Mouse (Mus musculus): Measurements from ENCODE around the gene Ctnna3.
"Not testable (repeated sequence)": the region's sequence is repeated elsewhere in the genome, so short reads cannot be mapped to it uniquely, and the experiment has no call there.

Gene Ctnna3

DNA sequence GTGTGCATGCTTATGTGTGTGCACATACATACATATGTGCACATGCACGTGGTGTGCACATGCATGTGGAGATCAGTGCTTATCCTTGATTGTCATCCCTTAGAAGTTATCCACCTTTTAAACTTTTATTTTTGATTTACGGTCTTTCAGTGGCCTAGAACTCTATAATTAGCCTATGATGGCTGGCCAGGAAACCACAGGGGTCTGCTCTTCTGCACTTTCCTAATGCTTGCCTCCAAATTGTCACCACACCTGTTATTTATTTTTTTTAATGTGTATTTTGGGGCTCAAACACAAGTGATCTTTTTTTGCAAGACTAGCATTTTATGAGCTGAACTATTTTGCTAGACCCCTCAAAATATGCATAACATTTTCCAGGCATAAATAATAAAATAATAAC is 1214.1 kb downstream of the Ctnna3 start:
- DNase-seq = no peak

DNA sequence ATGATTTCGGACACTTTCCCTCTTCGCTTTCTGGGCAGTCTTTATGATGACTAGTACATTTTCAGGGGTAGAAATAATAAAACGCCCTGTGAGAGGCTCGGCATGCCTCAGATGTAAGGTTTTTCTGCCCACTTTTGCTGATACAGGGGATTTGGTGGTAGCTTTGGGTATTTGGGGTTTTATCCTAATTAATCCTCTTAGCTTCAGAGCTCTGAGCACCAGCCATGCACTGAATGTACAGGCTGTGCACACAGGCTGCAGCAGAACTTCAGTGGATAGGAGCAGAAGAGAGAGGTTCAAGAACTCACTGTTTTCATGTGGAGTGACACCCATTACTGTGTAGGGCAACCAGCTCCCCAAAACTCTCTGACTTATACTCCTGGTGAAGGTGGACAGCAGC is 1231.3 kb downstream of the Ctnna3 start:
- DNase-seq = no peak

DNA sequence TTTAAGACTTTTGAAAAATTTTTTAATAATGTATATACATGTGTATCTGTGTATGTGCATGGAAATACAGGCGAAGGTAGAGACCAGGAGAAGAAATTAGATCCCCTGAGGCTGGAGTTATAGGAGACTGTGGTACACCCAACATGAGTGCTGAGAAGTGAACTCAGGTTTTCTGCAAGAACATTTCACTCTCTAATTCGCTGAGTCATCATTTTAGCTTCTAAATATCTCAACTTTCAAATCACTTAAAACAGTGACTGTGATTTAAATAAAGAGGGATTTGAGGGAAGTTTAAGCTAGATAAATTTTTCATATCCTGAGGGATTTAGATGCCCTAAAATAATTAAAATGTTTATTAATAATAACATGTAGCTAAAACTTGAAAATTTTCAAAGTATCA is 1241.6 kb downstream of the Ctnna3 start:
- DNase-seq = no peak

DNA sequence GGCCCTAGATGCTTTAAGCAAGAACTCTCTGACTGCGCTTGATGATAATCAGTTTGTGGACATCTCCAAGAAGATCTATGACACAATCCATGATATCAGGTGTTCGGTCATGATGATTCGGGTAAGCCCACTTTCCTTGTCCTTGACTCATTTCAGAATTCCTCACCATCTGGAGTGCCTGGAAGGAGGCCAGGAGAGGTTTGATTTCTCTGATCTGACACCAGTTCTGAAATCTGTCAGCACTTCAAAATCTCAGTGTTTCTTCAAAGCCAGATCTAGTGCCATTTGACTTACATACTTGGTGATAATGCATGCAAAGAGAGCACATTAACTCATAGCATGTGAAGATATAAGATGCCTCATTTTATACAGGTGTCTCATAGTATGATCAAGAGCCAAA is 1245.9 kb downstream of the Ctnna3 start:
- DNase-seq = no peak

DNA sequence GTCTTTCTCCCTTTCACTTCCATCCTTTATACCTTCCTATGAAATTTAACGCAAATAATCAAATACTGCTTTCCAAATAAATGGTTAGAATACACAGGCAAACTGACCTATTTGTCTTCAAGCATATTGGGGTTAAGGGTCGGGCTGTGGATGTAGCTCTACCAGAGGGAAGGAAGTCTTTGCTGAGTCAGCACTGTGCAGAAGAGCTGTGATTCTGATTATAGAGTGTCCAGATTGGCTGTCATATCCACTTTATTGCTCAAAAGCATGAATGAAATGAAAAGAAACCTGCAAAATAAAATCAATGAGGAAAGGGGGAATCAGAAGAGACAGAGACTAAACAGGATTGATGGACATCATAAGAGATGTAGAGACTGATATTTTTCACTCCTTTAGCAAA is 1280.1 kb downstream of the Ctnna3 start:
- no peak for DNase-seq

DNA sequence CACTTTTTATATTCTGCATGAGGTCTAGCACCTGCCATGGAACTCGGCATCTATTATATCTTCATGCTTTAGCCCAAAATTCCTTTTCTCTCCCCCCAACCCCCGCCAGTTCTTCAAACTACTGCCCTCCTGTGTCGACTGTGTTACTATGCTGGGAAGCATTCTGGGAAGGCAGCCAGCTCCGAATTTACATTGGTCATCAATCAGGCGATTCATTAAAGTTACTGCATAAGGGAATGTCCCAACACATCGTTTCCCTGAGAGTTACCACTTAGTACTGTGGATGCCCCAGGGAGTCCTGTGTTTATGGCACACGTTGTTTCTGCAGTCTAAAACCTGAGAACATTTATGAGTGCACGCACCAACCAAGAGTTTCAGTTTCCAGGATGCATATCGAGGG is 1288.1 kb downstream of the Ctnna3 start:
- DNase-seq = no peak

DNA sequence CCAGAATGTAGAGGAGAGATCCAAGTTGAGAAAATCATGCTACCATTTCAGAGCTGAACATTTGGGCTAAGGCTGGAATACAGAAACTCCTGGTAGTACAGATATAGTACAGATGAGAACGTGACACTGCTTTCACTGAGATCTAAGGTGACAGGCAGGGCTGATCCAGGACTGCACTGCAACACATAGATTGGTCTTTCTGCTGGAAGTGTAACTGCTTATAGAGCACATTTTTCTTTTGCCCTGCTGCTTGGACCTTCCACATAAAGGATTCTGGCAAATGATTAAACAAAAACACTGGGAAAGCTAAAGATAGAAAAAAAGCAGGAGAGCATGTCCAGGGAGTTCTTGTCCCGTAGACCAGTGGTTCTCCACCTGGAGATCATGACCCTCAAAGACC is 1305.8 kb downstream of the Ctnna3 start:
- DNase-seq = no peak

DNA sequence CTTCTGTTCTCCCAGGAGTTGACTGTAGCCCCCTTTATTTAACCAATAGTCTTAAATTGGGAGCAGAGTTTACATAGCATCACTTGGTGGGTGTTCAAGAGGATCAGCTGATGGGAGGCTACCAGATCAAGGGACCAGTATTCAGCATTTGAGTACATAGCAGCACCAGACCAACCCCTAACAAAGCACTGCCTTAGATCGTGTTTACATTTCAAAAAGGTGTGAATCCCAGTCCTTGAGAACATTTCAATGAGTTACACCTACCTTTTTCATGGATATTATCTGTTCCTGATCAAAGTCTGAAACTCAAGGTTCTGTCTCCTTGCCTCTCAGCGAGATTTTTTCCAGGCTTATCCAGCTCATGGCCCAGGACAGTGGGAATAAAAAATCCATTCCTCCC is 1306.7 kb downstream of the Ctnna3 start:
- no peak for DNase-seq

DNA sequence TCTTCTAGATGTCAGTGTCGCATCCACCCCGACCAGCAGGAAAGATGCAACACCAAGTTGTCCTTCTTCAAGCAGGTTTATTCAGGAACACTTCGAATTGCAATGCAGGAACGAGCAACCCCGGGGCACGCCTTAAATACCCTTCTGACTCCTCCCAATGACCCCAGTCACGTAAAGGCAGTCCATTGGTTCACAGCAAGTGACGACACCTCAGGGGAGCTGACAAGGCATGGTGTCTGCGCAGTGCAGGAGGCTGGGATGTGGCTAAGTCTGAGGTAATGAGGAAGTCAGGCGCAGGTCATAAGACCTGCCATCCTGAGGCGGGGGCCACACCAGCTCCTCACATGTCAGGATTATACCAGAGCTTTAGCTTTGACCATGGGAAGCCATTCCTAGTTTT is 1311.8 kb downstream of the Ctnna3 start:
- not testable (repeated sequence) for DNase-seq

DNA sequence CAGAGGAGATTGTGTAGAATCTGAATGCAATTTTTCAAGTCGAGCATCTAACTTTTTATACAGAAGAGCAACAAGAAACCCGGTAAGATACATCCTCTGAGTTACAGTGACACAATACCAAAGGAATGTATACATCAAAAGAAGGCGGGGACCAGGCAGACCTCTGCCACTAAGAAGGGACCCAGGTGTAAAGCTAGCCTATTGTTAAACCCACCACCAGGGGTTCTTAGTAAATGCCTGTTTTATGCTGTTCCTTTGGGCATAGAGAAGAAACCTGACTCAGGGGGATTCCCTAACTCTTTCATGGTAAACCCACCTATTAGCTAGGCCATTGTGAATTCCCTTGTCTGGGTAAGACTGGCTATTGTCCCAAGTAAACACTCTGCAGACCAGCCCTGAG is 1314.2 kb downstream of the Ctnna3 start:
- not testable (repeated sequence) for DNase-seq

DNA sequence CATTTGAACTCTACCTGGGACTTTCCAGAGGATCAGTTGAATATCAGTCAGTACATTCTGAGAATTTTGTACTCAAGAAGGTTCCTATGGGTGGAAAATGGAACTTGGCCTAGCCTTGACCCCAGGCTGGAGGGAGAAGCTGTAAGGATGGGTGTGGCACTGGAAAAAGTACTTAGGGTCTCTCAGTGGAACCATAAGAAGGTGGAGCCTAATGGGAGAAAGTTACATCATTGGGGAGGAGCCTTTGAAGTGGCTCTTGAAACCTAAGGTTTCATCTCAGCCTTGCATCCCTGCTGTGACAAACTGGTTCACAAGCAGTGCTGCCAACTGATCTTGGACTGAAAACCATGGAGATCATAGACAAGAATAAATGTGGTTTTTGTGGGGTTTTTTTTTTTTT is 1318.8 kb downstream of the Ctnna3 start:
- DNase-seq = no peak

DNA sequence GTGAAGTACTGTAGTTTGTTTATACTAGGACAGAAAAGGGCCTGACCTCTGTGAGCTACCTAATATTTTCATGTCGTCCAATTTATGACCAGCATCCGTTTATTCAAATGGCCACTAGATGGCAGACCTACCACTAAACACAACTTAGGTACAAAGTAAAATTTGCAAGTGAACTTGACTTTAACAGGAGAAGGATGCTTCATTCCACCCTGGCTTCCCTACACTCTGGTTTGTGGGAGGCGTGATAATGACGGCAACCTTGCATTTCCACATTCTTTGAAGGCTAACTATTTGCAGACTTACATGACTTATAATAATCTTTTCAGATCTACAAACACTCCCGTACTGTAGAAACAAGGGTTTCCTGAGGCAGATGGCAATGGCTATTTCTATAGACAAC is 1320.9 kb downstream of the Ctnna3 start:
- peak; percentile 22 for DNase-seq

DNA sequence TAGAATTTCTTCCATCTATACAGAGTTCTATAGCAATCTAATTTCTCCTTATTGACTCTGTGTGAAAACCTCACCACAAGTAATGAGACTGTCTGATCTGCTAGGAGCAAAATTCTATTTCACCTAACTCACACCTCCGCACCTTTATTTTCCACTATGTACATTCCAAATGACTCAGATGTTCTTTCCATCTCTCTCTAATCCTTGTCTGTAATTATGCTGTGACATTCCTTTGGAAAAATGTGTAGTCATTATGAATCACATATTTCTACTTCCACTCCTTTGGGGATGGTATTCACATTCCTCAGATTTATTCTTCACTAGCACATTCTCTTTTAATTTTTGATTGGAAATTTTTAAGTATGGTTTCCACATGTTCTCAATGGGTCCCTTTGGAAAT is 1406.4 kb downstream of the Ctnna3 start:
- DNase-seq = no peak

DNA sequence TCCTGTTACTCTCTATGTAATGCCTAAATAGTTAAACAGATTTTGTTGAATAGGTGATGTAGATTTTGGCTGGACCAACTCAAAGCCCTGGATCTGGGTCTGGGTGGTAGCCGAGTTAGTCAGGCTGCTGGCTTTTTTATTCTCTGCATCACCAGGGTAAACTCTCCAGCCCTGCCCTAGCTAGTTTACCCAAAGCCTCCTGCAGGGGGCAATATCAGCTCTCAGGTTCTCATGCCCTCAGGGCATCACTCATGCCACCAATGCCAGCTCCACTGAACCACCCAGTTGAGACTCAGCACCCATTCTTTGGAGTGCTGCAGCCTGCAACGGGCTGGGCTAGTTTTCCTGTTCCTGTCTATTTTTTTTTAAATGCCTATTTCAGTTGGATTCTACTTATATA is 1431.5 kb downstream of the Ctnna3 start:
- DNase-seq = no peak

DNA sequence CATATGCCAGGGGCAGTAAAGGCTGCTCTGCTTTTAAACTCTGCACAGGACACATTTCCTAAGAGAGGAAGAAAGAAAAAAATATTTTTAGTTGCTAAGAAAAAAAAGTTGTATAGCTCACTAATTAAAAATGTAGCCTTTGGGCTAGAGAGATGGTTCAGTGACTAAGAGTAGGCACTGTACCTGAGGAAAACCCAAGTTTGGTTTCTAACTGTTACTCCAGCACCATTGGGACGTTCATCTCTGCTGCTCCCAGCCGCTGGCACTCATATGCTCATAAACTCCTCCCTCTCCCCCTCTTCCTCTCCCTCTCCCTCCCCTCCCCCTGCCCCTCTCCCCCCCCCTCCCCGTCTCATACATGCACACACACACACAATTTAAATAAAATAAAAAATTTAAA is 1441.0 kb downstream of the Ctnna3 start:
- DNase-seq = no peak

DNA sequence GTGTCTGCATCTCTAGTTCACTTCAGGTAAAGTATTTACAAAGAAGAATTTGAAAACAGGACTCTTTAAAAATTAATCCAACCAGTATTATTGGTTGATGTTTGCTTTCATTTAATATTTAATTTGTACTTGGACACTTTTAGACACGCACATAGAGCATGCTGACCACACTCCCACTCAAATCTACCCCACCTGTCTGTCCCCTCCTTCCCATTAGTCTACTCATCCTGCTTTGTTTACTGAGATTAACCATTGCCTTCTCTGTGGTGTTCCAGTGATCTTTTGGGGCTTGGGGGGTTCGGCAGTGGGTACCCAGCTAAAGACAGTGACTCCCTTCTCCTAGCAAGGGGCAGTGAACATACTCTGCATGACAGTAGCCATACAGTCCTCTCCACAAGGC is 1446.6 kb downstream of the Ctnna3 start:
- DNase-seq = no peak

DNA sequence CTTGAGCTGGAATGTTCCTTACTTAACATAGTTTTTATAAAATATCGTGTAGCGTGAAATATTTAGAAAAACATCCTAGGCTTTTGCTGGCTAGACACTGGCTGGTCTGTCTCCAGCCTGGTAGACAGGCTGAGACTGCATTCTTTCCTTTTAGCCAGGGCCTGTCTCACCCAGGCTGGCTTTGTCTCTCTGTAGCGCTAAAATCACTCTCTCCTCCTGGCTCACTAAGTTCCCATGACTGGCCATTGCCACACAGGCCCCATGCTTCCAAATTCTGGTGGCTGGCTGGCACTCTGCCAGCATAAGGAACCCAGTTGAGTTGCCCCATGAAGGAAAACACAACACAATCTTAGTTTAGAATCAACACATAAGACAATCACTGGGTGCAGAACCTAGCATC is 1450.0 kb downstream of the Ctnna3 start:
- no peak for DNase-seq

DNA sequence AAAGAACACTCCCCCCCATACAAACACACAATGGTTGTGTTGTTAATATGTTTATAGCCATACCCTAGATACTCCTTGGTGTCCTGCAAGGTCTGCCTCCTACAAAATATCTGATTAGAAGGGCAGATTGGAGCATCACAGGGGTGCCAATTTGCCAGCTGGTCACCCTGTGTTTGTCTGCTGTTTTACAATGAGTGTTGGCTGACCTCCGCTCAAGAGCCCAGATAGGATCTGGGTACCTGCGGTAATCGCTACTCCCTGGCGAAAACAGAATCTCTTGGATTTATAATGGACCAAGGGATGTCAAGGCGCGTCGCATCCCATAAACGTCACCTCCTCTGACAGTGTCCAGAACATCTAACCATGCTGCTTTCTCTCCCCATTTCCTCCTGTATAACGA is 1457.0 kb downstream of the Ctnna3 start:
- DNase-seq = no peak

DNA sequence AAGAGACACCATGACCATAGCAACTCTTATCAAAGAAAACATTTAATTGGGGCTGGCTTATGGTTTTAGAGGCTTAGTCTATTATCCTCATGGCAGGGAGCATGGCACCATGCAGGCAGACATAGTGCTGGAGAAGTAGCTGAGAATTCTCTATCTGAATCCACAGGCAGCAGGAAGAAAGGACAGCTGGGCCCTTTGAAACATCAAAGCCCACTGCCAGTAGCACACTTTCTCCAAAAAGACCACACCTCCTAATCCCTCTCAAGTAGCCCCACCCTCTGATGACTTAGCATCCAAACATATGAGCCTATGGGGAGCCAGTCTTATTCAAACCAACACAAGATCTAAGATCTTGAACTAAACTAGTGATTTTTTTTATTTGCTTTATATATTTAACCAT is 1462.6 kb downstream of the Ctnna3 start:
- DNase-seq = no peak

DNA sequence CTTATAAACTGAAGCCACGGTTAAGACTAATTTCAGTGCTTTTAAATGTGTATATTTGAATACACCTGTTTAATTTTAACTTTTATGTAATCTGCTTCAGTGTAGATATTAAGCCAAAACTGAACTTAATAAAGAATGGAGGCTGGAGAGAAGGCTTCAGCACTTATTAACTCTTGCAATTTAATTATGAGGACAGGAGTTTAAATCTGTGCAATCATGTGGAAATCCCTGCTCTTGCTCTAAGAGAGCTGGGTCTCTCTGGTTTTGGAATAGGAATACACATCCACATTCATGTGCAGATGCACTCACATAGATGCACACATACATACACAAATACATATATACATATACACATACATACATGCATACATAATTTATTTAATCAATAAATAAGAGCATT is 1468.8 kb downstream of the Ctnna3 start:
- DNase-seq = no peak

DNA sequence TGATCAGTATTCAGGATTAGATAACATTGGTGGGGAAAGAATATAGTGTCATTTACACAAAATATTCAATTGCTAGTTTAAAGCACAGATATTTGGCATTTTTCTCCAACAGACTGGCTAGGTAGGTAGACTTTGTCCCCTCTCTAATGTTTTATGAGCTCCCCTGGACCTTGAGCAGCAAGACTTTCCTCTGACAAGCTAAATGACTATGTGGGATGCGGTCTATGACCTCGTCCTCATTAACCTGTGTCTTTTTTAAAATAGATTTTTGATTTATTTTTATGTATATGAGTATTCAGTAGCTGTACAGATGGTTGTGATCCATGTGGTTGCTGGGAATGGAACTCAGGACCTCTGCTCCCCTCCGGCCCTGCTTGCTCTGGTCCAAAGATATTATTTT is 1471.8 kb downstream of the Ctnna3 start:
- DNase-seq = no peak

DNA sequence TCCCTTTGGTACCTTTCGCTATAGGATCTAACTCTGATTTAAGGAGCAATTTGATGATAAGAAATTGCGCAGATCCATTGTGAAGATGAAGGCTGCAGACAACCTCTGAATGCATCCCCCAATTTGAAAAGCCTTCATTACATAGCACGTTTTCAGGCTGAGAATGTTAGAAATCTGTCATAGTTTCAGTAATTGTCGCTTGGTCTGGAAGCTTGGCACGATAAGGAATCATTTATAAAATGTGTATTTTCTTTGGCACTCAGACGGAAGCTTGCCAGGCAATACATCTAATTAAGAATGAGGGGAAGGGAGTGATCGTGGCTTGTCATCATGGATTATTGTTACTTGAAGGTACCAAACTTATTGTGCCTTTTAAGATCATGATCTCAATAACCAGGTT is 1511.1 kb downstream of the Ctnna3 start:
- no peak for DNase-seq

DNA sequence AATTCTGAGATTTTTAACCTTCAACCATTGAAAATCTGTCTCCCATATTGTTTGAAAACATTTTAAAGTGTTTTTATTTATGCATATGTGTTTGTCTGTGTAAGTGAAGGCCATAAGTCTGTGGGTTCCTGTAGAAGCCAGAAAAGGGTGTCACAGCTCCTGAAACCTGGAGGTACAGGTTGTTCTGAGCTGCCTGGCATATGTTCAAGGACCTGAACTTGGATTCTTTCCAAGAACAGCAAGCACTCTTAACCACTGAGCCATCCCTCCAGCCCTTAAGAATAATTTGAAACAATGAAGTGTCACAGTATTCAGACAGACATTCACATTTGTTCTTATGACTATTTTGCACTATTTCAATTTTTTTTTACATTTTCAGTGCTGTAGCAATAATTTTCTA is 1528.5 kb downstream of the Ctnna3 start:
- no peak for DNase-seq

DNA sequence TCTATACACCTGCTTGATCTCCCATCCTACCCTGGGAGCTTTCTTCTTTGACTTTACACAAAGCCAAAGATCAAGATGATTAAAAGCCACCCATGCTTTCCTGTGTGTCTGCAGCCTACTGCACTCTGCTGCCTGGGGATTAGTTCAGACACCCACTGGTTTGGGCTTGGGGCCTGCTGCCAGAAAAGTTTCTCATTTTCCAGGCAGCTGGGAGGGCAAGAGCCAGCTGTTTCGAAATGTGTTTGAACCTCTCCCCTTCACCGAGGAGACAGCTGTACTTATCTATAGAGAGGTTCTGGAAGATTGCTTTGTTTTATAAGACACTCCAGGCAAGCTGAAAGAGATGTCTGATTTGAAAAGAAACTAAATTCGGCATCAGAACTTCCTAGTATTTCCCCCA is 1563.0 kb downstream of the Ctnna3 start:
- DNase-seq = no peak

DNA sequence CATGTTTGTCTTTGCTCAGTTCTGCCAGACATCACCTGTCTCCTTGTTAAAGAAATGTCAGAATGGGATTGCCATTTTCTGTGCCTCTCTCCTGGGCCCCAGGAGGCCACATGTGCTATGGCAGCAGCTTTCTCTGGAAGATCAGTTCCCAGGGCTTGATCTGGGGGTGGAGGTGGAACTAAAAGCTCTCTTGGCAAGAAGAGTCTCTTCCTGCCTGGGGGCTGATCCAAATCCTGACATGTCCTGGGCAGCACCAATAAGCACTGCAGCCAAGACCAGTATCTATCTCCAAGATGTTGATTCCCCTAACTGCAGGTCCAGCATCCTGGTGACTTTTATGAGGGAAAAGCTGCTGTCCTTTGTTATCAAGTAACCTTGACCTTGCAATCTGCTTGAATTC is 1583.6 kb downstream of the Ctnna3 start:
- DNase-seq = no peak

DNA sequence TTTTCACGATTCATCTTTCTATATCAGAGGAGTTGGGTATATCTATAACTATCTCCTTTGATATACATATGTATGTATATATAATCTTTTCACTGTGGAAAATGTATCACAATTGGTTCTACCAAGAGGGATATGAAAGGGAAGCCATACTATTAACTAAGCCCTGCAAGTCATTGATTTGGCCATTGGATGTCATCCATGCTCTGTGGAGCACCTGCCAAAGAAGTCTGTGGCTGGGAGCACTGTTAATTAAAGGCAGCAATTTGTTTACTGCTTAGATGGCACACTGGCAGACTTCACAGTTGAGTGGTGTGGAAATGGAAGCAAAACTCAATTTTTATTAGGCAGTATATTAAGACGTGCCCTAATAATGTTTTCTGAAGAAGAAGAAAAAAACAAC is 1592.8 kb downstream of the Ctnna3 start:
- no peak for DNase-seq
